Mouse (Mus musculus) cerebellum, postnatal 25 days (tissue): Measurements from ENCODE around the gene Naa60.
"Not testable (repeated sequence)": the region's sequence is repeated elsewhere in the genome, so short reads cannot be mapped to it uniquely, and the experiment has no call there.

Experiments
- DNase-seq, 2 experiments: peaks; one replicate each; pipeline ENCODE4 v3.0.0; 2021; ENCODE audit warnings: mixed read lengths in 2 of 2

The Naa60 gene

DNA sequence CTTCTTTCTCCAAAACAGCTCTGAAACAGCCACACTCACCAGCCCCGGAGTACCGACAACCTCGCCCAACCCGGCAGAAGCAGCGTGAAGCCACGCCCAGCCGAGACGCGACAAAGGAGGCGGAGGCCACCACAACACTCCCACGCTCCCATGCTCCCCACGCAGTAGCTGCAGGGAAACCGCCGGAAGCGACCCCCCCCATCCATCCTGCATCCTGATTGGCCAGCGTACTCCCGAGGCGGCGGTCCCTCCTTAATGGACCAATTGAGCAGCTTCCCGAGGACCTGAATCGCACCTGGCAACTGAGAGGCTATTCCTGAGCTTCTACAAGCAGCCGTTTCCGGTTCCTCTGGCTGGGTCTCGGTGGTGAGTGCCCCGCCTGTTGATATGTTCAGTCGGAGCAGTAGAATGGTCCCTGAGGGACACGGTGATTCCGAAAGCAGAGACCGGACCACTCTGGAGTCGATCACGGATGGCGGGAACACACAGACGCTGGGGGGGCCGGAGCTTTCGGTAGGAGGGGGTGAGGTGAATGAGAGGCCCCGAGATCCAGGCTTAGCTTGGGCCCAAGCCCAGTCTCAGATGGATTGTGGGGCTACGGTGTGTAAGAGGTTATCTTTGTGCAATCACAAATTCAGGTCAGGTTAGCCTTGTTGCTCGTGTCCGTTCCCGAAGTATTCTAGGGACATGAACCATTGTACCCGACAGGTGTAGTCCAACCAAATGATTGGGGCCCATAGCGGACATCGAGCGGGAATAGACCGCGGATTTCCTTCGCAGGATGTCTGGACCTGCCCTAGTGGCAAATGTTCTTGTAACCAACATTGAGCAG is at the start of gene Naa60:
Naa60 (plus strand) TSS at position 160 of the 832 bp plus-strand sequence.
- DNase-seq, result peak; percentile 86 to 93

DNA sequence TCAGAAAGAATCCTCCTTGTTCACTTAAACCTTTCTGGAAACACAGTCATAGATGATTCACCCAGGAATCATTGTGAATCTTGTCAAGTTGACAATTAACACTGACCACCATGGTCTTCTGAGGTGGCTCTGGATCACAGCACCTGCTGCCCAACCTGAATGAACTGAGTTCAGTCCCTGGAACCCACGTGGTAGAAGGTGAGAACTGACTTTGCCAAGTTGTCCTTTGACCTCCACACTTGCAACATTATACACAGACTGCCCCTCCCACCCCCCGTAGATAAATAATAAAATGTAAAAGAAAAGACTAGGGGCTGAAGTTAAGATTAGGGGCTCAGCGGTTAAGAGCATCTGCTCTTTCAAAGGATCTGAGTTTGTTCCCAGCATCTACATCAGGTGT is 44.2 kb upstream of the Naa60 start:
- no peak for DNase-seq

DNA sequence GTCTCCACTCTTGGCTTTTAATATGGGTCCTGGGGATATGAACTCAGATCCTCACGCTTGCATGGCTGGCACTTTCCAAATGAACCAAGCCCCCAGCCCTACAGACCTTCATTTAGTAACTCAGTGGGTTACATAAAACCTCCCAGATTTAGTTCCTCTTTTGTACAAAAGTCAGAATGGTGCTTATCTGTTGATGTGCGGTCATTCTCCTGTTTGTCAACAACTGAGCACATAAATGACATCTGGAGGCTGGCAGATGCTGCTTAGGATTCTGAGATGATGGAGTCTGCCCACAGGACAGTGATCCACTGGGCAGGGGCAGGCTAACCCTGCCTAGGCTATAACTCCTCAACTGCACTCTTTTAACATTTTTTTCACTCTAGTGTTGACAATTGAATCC is 42.4 kb upstream of the Naa60 start:
- no peak for DNase-seq

DNA sequence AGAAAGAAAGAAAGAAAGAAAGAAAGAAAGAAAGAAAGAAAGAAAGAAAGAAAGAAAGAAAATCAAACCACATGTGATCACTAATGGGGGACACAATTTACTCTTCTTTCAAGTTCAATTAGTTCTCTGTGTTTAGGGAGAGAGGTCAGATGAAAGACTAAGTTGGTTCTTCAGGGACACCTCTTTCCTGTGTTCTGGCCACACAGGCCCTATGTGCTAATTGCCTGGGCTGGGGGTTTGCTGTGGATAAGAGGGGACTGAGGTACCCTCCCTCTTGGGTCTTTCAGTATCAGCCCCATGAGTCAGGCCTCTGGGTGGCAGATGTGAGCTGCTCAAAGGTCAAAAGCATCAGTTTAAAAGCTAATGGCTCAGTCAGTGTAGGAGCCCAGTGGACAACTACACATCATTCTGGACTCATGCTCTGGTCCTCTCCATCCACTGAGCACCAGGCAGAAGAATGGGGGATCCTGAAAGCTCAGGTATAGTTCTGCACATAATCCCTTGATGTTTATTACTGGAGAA is 41.5 kb upstream of the Naa60 start, which contains the start of gene Olfr15:
Olfr15 (plus strand) TSS at position 291 of the 522 bp plus-strand sequence.
- no peak for DNase-seq

DNA sequence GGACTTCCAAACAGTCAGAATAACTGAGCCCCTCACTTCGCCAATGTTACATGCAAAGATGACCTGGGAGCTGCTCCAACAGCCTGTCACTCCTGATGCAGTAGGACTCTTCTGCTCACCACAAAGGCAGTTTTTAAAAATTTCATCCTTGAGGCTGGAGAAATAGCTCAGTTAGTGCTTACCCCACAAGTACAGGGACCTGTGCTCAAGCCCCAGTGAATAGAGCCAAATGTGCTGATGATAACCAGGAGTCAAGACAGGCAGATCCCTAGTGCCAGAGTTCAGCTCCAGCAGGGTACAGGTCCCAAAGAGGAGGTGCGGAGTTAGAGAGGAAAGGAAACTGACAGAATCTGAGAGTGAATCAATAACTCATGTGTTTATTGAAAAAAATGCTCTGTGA is 36.7 kb upstream of the Naa60 start:
- DNase-seq, result no peak

DNA sequence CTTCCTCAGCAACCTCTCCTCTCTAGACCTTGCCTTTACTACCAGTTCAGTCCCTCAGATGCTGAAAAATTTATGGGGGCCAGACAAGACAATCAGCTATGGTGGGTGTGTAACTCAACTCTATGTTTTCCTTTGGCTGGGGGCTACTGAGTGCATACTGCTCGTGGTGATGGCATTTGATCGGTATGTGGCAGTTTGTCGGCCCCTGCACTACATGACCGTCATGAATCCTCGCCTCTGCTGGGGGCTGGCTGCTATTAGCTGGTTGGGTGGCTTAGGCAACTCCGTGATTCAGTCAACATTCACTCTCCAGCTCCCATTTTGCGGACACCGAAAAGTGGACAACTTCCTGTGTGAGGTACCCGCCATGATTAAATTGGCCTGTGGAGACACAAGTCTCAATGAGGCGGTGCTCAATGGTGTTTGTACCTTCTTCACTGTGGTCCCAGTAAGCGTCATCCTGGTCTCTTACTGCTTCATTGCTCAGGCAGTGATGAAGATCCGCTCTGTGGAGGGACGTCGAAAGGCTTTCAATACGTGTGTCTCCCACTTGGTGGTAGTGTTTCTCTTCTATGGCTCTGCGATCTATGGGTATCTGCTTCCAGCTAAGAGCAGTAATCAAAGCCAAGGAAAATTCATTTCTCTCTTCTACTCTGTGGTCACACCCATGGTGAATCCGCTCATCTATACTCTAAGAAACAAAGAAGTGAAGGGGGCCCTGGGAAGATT is 32.9 kb upstream of the Naa60 start:
- DNase-seq, result no peak

DNA sequence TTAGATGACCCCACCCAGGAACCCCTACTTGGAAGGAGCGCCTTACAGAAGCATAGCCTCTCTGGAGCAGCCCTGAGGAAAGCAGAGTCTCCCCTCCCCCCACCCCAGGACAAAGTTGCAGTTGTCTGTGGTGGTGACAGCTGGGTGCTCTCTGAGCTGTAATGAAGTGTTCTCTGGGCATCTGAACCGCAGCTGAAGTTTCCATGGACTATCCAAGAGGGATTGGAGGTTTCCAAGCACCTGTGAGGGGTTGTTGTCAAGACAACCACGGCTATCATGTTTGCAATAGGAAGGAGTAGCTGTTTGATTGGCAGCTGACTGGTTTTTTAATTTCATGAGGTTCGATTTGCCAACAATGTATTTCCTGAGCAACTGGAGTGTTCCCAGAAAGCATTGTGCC is 29.2 kb upstream of the Naa60 start:
- DNase-seq, result no peak

DNA sequence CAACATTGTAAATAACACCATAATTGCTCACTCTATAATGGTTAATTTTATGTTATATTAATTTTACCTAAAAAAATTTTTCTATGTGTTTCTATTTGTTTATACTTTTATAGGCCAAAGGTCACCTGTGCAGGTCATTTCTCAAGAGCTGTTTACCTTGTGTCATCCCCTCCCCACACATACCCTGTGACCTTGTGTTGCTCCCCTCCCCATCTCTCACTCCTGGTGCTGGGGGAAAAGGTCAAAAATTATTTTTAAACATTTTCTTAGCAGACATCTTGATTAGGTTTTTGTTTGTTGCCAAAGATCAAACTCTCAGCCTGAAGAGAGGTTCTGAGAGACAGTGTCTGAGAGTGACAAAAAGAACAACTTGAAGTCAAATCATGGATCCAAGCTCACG is 28.4 kb upstream of the Naa60 start:
- DNase-seq, result no peak

DNA sequence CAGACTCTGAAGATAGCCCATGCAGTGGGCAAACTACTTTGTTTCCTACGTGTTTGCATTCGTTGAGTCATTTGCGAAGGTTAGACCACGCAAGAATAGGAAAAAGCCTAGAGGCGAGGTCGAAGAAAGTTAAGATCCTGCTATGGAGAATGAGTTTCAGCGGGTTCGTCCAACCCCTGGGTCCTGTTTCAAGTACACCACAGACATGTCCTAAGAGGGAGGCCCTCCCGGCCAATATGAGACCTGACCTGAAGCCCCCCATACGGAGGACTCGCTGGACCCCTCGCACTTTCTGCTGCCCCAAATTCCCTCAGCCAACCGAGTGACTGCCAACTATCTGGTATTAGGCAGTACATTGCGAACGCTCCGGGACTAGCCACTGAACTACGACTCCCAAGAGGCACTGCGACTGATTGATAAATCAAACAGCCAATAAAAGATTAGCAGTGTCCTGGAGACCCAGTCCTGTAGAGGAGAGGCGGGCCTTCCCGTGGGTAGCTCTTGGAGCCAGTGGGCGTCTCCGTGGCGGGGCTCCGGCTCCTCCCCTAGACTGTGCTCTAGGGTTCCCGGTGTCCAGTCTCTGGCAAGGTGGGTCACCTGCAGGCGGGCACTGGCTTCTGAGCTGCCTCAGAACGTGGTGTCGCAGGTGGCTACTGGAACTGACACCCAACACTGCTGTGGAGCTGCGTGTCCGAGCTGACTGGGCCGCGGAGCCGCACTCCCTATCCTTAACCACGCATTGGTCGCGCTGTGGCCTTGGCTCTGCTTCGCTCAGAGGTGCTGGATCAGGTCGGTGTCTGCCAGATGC is 25.3 kb upstream of the Naa60 start, which contains the start of gene Zfp174:
Zfp174 (plus strand) TSS at position 558 of the 808 bp plus-strand sequence.
- DNase-seq, result peak; percentile 92 to 93

DNA sequence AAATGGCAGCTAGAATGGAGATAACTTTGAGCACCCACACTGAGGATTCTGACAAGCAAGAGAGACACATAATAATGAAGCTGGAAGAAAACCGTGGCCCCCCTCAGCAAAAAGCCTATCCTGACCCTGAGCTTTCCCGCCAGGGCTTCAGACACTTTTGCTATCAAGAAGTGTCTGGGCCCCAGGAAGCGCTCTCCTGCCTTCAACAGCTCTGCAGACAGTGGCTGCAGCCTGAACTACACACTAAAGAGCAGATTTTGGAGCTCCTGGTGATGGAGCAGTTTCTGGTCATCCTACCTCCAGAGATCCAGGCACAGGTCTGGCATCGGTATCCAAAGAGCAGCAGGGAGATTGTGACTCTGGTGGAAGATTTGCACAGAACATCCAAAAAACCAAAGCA is 24.3 kb upstream of the Naa60 start:
- peak; percentile 14 for DNase-seq

DNA sequence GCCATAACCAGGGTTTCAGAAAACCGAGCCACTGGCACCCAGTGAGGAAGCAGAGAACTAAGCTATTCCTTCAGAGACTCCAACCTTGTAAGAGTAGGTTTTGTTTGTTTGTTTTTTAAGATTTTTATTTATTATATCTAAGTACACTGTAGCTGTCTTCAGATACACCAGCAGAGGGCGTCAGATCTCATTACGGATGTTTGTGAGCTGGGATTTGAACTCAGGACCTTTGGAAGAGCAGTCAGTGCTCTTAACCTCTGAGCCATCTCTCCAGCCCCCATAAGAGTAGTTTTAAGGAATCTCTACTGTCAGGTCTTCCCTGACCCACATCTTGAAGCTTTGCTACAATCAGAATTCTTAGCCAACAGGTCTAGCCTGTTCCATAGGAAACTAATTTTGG is 23.8 kb upstream of the Naa60 start:
- no peak for DNase-seq

DNA sequence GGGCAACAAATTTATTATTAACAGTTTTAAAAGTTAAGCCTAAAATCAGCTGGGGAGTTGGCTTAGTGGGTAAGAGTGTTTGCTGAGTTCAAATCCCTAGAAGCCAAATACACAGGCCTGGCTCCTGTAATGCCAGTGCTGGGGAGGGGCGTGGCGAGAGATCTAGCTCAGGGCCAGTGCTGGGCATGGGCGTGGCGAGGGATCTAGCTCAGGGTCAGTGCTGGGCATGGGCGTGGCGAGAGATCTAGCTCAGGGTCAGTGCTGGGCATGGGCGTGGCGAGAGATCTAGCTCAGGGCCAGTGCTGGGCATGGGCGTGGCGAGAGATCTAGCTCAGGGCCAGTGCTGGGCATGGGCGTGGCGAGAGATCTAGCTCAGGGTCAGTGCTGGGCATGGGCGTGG is 20.9 kb upstream of the Naa60 start:
- DNase-seq, result not testable (repeated sequence)

DNA sequence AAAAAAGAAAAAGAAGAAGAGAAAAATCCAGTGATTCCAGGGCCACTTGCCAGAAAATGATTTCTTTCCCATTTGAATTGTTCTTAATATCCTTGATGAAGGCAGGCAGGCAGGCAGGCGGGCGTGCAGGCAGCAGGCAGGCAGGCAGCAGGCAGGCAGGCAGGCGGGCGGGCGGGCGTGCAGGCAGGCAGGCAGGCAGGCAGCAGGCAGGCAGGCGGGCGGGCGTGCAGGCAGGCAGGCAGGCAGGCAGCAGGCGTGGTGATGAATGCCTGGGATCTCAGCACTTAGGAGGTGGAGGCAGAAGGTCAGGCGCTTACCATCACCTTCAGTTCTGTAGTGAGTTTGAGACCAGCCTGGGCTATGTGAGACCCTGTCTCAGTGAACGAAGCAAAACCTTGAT is 19.6 kb upstream of the Naa60 start:
- no peak for DNase-seq

DNA sequence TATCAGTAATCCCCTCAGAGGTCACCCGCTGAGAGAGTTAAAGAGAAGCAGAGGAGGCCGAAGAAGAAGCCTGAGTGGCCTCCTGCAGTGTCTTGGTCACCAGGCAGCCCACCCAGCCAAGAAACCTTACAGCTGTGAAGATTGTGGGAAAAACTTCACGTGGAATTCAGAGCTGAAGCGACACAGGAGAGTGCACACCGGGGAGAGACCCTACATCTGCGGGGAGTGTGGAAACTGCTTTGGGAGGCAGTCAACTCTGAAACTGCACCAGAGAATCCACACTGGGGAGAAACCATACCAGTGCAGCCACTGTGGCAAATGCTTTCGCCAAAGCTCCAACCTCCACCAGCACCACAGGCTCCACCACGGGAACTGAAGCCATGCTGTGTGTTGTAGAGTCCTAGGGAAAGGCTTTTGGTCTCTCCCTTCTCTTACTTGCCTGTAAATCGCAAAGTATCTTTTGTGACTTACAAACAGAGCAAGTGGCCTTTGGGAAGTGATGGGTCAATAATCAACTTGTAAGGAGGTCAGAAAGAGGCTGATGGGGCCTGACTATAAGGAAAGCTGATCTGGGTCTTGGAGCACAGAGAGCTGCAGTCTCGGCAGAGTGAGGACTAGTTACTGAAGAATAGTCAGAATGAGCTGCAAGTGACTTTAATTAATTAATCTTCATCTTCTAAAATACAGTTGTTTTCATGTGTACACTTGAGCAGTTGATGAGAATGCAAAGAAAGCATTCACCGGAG is 17.6 kb upstream of the Naa60 start:
- DNase-seq, result no peak

DNA sequence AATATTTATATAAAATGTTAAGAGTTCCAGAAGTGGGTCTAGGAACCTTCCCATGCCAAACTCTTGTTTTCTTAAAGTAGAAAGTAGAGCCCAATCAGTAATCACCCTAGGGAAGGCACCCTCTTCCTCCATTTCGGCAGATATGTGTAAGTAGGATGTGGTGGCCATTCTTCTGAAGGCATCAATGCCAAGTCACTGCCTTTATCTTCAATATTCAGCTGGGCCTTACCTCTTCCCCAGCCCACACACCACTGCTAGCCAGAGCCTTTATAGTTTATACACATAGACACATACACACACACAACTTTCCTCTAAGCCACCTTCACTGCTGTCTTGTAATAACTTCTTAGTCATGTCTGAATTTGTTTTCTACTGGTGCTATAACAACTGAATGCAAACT is 16.4 kb upstream of the Naa60 start:
- DNase-seq, result no peak

DNA sequence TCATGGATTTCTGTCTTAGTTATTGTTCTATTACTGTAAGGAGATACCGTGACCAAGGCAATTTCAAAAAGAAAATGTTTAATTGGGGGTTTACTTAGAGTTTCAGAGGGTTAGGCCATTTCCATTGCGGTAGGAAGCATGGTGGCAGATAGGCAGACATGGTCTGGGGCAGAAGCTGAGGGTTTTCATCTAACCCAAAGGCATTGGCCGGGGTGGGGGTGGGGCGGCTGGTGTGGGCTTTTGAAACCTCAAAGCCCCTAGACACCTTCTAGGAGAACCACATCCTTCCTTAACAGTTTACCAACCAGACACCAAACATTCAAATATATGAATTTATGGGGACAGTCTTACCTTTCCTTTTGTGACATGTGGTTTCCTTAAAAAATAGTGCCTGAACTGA is 12.9 kb upstream of the Naa60 start:
- DNase-seq, result no peak

DNA sequence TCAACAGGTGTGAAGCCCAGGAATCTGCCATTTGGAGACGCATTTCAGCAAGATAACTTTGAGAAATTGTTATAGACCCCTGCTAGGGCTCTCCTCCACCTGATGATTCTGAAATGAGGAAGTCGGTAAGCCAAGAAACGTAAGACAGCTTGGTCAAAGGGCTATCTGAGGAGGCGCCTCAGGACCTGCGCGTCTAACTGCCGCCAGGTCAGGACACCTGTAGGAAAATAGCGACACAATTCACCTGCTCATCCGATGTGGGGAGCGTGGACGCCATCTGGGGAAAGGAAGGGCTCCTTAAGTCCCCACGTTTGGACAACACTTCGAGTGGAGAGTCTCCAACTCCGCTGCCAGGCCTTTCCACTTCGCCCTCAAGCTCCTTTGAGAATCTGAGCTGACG is 360 bp upstream of the Naa60 start:
- DNase-seq, result no peak

DNA sequence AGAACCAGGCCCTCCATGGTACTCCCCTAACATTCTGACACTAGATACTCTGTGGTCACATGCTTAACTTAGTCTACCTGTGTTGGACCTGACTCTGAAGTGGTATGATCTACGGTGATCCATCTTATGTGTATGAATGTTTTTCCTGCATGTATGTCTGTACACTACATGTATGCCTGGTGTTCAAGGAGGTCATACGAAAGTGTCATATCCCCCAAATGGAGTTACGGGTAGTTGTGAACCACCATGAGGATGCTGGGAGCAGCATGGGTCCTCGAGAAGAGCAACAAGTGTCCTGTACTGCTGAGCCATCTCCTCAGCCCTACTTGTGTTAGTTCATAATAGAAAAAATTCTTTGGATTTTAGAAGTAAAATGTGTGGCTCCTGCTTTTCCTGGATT is 4.2 kb downstream of the Naa60 start:
- DNase-seq, result no peak

DNA sequence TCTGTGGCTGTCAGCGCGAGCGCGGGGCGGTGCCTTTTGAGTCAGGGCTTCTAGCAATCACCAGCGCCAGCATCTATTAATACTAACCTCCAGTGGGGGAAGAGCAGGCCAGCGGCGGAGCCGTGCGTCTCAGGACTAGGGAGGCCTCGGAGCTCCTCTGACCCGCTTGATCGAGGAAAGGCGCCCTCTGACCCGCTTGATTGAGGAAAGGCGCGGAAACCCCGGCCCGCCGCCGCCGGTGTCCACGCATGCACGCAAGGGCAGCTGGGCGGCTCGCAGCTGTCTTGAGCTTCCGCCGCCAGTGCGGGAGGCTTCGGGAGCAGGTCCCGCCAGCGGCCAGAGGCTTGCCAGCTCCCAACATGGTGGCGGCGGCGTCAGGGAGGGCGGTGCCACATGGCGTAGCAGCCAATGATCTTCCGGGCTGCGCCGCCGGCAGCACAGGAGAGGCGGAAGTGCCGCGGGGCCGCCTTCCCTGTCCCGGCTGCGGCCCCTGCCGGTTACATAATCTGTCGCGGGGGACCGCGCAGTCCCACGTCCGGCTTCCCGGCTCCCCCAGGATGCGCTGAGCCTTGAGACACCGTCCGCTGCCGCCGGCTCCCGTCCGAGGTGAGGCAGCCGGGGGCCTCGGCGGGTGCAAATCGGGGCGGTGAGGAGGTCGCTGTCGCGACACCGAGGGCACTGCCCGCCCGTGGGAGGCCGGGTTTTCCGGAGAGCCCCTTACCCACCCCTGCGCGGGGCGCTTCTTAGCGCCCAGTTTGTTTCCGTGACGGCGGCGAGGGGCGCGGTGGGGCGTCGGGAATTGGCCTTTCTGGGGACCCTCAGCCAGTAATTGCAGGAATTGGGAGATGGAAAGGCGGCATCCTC is 12.3 kb downstream of the Naa60 start, which contains the start of the genes Zfp597 and Gm20695:
Zfp597 (minus strand) TSS at position 361 of the 864 bp plus-strand sequence.
Gm20695 (plus strand) TSS at position 448 of the 864 bp plus-strand sequence.
- peak; percentile 96 to 98 for DNase-seq

DNA sequence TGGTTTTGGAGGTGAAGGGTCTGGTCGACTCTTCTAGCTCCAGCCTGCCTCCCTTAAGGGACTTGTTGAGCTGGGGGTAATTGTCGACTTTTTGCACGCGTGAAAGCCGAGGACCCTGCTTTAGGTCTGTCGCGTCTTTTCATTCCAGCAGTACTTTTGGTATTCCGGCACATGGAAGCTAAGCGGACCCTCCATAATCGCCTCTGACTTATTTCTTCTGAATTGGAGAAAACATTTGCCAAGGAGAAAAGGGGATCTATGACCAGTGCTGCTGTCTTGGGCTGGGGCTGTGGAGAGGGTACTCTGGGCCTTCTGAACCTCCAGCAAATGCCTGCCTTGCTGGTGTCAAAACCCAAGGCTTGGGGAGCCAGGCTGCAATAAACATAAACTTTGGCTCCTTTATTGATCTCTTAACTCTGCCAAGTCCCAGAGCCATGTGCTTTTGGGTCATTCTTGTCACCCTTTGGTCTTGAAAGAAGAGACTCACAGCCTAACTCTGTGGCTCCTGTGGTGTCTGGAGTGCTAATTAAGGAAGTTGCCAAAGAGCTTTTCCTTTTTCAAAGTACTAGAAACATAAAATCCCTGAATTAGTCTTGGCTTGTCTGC is 13.0 kb downstream of the Naa60 start:
- no peak for DNase-seq
